Mouse (Mus musculus): Measurements from ENCODE around the gene Ctse. TPM values are rescaled to one million over a fixed set of nuclear protein-coding genes. Genes with fewer than 3 reads are reported as not detected.

Gene Ctse
- polyA plus RNA-seq, 1 experiment from 2014 or later: 46.8 TPM

- ATAC-seq (ENCODE audit: insufficient number of reproducible peaks, insufficient read depth, low FRiP score, low read depth): no peak
- Histone ChIP-seq H3K9ac (replicated peaks; ENCODE audit: low read depth, low read length) (no peak overlapping the region), H3K4me2 (replicated peaks; ENCODE audit: low read depth, low read length) (no peak overlapping the region), H3K9me3 (ENCODE audit: control insufficient read depth, low read depth, low read length) (no peaks in the 10 kb centered on the region), H3K27ac (ENCODE audit: low read length) (no peak overlapping the region), H3K27me3 (ENCODE audit: control insufficient read depth, insufficient read depth, low read length) (no peaks in the 10 kb centered on the region), H3K4me1 (ENCODE audit: control insufficient read depth, insufficient read depth, low read length) (no peaks in the 10 kb centered on the region), H3K4me3 (ENCODE audit: low read depth, low read length) (no peak overlapping the region), H3K36me3 (ENCODE audit: control insufficient read depth, insufficient read depth, low read length) (no peaks in the 10 kb centered on the region)
- whole genome bisulfite sequencing: 71% methylated on average over 20 of the region's 20 CpGs
Measured at GRCm38 (mm10) chr1:131714388-131715337, 76.6 kb downstream of the Ctse start.

- WGBS: 72% methylated on average over 16 of the region's 16 CpGs
- H3K4me3 ChIP-seq (ENCODE audit: low read depth, low read length): no peak overlapping the region
- H3K27ac ChIP-seq (ENCODE audit: low read length): no peak overlapping the region
- H3K9ac ChIP-seq (replicated peaks; ENCODE audit: low read depth, low read length): no peak overlapping the region
- H3K4me2 ChIP-seq (replicated peaks; ENCODE audit: low read depth, low read length): no peak overlapping the region
- ATAC-seq (ENCODE audit: insufficient number of reproducible peaks, insufficient read depth, low FRiP score, low read depth): no peak
- no peaks in the 10 kb centered on the region for H3K4me1 ChIP-seq (ENCODE audit: control insufficient read depth, insufficient read depth, low read length)
- no peaks in the 10 kb centered on the region for H3K36me3 ChIP-seq (ENCODE audit: control insufficient read depth, insufficient read depth, low read length)
- no peaks in the 10 kb centered on the region for H3K27me3 ChIP-seq (ENCODE audit: control insufficient read depth, insufficient read depth, low read length)
- H3K9me3 ChIP-seq (ENCODE audit: control insufficient read depth, low read depth, low read length): no peaks in the 10 kb centered on the region
Measured at GRCm38 (mm10) chr1:131718952-131719694, 81.0 kb downstream of the Ctse start.

GRCm38 (mm10) chr1:131721989-131722388 lies 83.9 kb downstream of the Ctse start:
- Histone ChIP-seq H3K4me1 (ENCODE audit: control insufficient read depth, insufficient read depth, low read length) (no peaks in the 10 kb centered on the region), H3K36me3 (ENCODE audit: control insufficient read depth, insufficient read depth, low read length) (no peaks in the 10 kb centered on the region), H3K9ac (replicated peaks; ENCODE audit: low read depth, low read length) (no peak overlapping the region), H3K27ac (ENCODE audit: low read length) (no peak overlapping the region), H3K27me3 (ENCODE audit: control insufficient read depth, insufficient read depth, low read length) (no peaks in the 10 kb centered on the region), H3K4me3 (ENCODE audit: low read depth, low read length) (no peak overlapping the region), H3K4me2 (replicated peaks; ENCODE audit: low read depth, low read length) (no peak overlapping the region), H3K9me3 (ENCODE audit: control insufficient read depth, low read depth, low read length) (no peaks in the 10 kb centered on the region)
- no peak for ATAC-seq (ENCODE audit: insufficient number of reproducible peaks, insufficient read depth, low FRiP score, low read depth)
- WGBS: 67% methylated on average over 3 of the region's 3 CpGs

DNA sequence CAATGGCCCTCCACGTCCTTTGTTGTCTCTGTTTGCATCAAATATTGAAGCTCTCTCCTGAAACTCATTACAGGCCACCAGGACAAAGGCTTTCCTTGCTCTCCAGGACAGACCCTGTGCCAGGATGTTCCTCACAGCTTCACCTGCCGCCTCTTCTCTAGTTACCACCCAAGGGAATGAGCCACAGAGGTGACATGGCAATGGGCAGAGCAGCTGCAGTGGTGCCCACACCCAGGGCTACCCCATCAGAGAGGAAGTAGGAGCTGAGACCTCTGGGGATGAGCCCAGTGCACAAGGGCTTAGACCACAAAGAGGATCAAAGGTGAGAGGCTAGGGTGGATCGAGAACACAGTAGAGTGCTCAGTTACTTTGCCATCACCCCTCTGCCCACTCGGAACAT lies 85.4 kb downstream of the Ctse start:
- no peak overlapping the region for H3K4me3 ChIP-seq (ENCODE audit: low read depth, low read length)
- H3K27ac ChIP-seq (ENCODE audit: low read length): no peak overlapping the region
- H3K4me1 ChIP-seq (ENCODE audit: control insufficient read depth, insufficient read depth, low read length): no peaks in the 10 kb centered on the region
- no peaks in the 10 kb centered on the region for H3K27me3 ChIP-seq (ENCODE audit: control insufficient read depth, insufficient read depth, low read length)
- ATAC-seq (ENCODE audit: insufficient number of reproducible peaks, insufficient read depth, low FRiP score, low read depth): no peak
- H3K4me2 ChIP-seq (replicated peaks; ENCODE audit: low read depth, low read length): no peak overlapping the region
- H3K36me3 ChIP-seq (ENCODE audit: control insufficient read depth, insufficient read depth, low read length): no peaks in the 10 kb centered on the region
- no peak overlapping the region for H3K9ac ChIP-seq (replicated peaks; ENCODE audit: low read depth, low read length)
- no peaks in the 10 kb centered on the region for H3K9me3 ChIP-seq (ENCODE audit: control insufficient read depth, low read depth, low read length)
- WGBS: 74% methylated on average over 4 of the region's 4 CpGs

Other genes with a start within 250 kb of the Ctse start
- 22.8 and 24.5 TPM in 2 replicates for gene Srgap2, start 111.0 kb upstream of the Ctse start, polyA plus RNA-seq (2014; fragmentation: Nextera tagmentation; extraction: Ambion mirVana)
- 3.1 and 3.2 TPM in 2 replicates for gene Fam72a, start 110.4 kb upstream of the Ctse start, polyA plus RNA-seq (2014; fragmentation: Nextera tagmentation; extraction: Ambion mirVana)
- gene Avpr1b, start 39.1 kb upstream of the Ctse start, polyA plus RNA-seq (2014; fragmentation: Nextera tagmentation; extraction: Ambion mirVana): not detected in 2 replicates
- gene Rab7b, start 50.4 kb downstream of the Ctse start, polyA plus RNA-seq (2014; fragmentation: Nextera tagmentation; extraction: Ambion mirVana): 3.9 and 4.4 TPM in 2 replicates
- 3.3 and 6.4 TPM in 2 replicates for gene Slc26a9, start 105.7 kb downstream of the Ctse start, polyA plus RNA-seq (2014; fragmentation: Nextera tagmentation; extraction: Ambion mirVana)
- 2.5 and 2.6 TPM in 2 replicates for gene Pm20d1, start 159.1 kb downstream of the Ctse start, polyA plus RNA-seq (2014; fragmentation: Nextera tagmentation; extraction: Ambion mirVana)
- gene Slc41a1, start 189.2 kb downstream of the Ctse start, polyA plus RNA-seq (2014; fragmentation: Nextera tagmentation; extraction: Ambion mirVana): 9.0 and 10.0 TPM in 2 replicates
- gene Rab29, start 228.9 kb downstream of the Ctse start, polyA plus RNA-seq (2014; fragmentation: Nextera tagmentation; extraction: Ambion mirVana): 20.9 and 24.6 TPM in 2 replicates